Mouse (Mus musculus): ENCODE results near the gene Fcgrt.
"Not testable (repeated sequence)": the region's sequence is repeated elsewhere in the genome, so short reads cannot be mapped to it uniquely, and the experiment has no call there.

Fcgrt gene

GRCm38 (mm10) chr7:45106441-45106840 is 2.8 kb upstream of the Fcgrt start:
- DNase-seq = no peak

GRCm38 (mm10) chr7:45105491-45105890 is 1.8 kb upstream of the Fcgrt start:
- DNase-seq = no peak

- no peak for DNase-seq
These were observed 1.3 kb upstream of the Fcgrt start for GRCm38 (mm10) chr7:45104941-45105340.

GRCm38 (mm10) chr7:45102940-45103585 is 588 bp downstream of the Fcgrt start:
- no peak for DNase-seq

- no peak for DNase-seq
These were observed 1.2 kb downstream of the Fcgrt start for GRCm38 (mm10) chr7:45102441-45102840.

- DNase-seq = no peak
These were observed 3.6 kb downstream of the Fcgrt start for GRCm38 (mm10) chr7:45100046-45100445.

- DNase-seq = no peak
These were observed 5.0 kb downstream of the Fcgrt start for GRCm38 (mm10) chr7:45098541-45099240.

- no peak for DNase-seq
These were observed 6.2 kb downstream of the Fcgrt start for GRCm38 (mm10) chr7:45097479-45097878.

- not testable (repeated sequence) for DNase-seq
These were observed 7.7 kb downstream of the Fcgrt start for GRCm38 (mm10) chr7:45095965-45096364.

GRCm38 (mm10) chr7:45095367-45095766 is 8.3 kb downstream of the Fcgrt start:
- DNase-seq = no peak

GRCm38 (mm10) chr7:45094121-45094520 is 9.5 kb downstream of the Fcgrt start:
- DNase-seq = no peak

- no peak for DNase-seq
These were observed 10.1 kb downstream of the Fcgrt start for GRCm38 (mm10) chr7:45093516-45093905.

- no peak for DNase-seq
These were observed 10.7 kb downstream of the Fcgrt start for GRCm38 (mm10) chr7:45092828-45093515.

- DNase-seq = no peak
These were observed 11.6 kb downstream of the Fcgrt start, which contains the start of gene Rcn3 for GRCm38 (mm10) chr7:45092048-45092447. Rcn3 (minus strand) TSS chr7:45092221.

- no peak for DNase-seq
These were observed 12.4 kb downstream of the Fcgrt start for GRCm38 (mm10) chr7:45091001-45091990.

GRCm38 (mm10) chr7:45090251-45090977 is 13.2 kb downstream of the Fcgrt start:
- DNase-seq = no peak

- DNase-seq = no peak
These were observed 15.1 kb downstream of the Fcgrt start for GRCm38 (mm10) chr7:45088597-45088996.

- DNase-seq = no peak
These were observed 17.6 kb downstream of the Fcgrt start for GRCm38 (mm10) chr7:45086084-45086483.

GRCm38 (mm10) chr7:45083300-45083890 is 20.3 kb downstream of the Fcgrt start:
- DNase-seq = no peak

GRCm38 (mm10) chr7:45082401-45083299 is 21.0 kb downstream of the Fcgrt start:
- no peak for DNase-seq
